Mouse (Mus musculus) gastrocnemius, adult 8-10 months (tissue): ENCODE results near the gene Gapdhs. TPM values are rescaled to one million over a fixed set of nuclear protein-coding genes. Genes with fewer than 3 reads are reported as not detected.
"Not testable (repeated sequence)": the region's sequence is repeated elsewhere in the genome, so short reads cannot be mapped to it uniquely, and the experiment has no call there.

Experiments used
- DNase-seq, 2 experiments: peaks; one replicate each; pipeline ENCODE4 v3.0.0; 2022; ENCODE audit warnings: low spot score in 2 of 2
- total RNA-seq, 4 experiments: library from RNA; stranded (reverse); gene quantifications; 2 replicates each; pipeline ENCODE4 v1.2.4; 2022

Gene Gapdhs
- total RNA-seq = not detected

GRCm38 (mm10) chr7:30743617-30744016 lies at the start of gene Gapdhs:
Gene Gapdhs (minus strand): TSS chr7:30743681.
- DNase-seq = not testable (repeated sequence)

- no peak for DNase-seq
These were observed 48.4 kb upstream of the Gapdhs start for GRCm38 (mm10) chr7:30791921-30792320.

- DNase-seq = no peak
These were observed 46.7 kb upstream of the Gapdhs start for GRCm38 (mm10) chr7:30790141-30790540.

GRCm38 (mm10) chr7:30787377-30788022 lies 44.0 kb upstream of the Gapdhs start, which contains the start of gene Krtdap:
Gene Krtdap (plus strand): TSS chr7:30787896.
- no peak for DNase-seq

- no peak for DNase-seq
These were observed 42.5 kb upstream of the Gapdhs start for GRCm38 (mm10) chr7:30785721-30786546.

- DNase-seq = no peak
These were observed 41.7 kb upstream of the Gapdhs start for GRCm38 (mm10) chr7:30785154-30785553.

- no peak for DNase-seq
These were observed 39.2 kb upstream of the Gapdhs start for GRCm38 (mm10) chr7:30782658-30783057.

GRCm38 (mm10) chr7:30781792-30782191 lies 38.3 kb upstream of the Gapdhs start:
- DNase-seq = no peak

- DNase-seq = no peak
These were observed 34.4 kb upstream of the Gapdhs start for GRCm38 (mm10) chr7:30777911-30778310.

GRCm38 (mm10) chr7:30777081-30777579 lies 33.6 kb upstream of the Gapdhs start:
- no peak for DNase-seq

GRCm38 (mm10) chr7:30776104-30776503 lies 32.6 kb upstream of the Gapdhs start:
- DNase-seq = no peak

- DNase-seq = no peak
These were observed 25.8 kb upstream of the Gapdhs start for GRCm38 (mm10) chr7:30769236-30769635.

- no peak for DNase-seq
These were observed 22.9 kb upstream of the Gapdhs start for GRCm38 (mm10) chr7:30766408-30766807.

GRCm38 (mm10) chr7:30765173-30765572 lies 21.7 kb upstream of the Gapdhs start:
- DNase-seq = no peak

- DNase-seq = no peak
These were observed 20.0 kb upstream of the Gapdhs start, which contains the start of gene Dmkn for GRCm38 (mm10) chr7:30763456-30763855. Gene Dmkn (plus strand): TSS chr7:30763756.

GRCm38 (mm10) chr7:30761769-30762352 lies 18.4 kb upstream of the Gapdhs start:
- DNase-seq = no peak

GRCm38 (mm10) chr7:30758853-30759252 lies 15.4 kb upstream of the Gapdhs start:
- no peak for DNase-seq

- no peak for DNase-seq
These were observed 13.5 kb upstream of the Gapdhs start for GRCm38 (mm10) chr7:30757001-30757400.

- no peak for DNase-seq
These were observed 7.7 kb upstream of the Gapdhs start, which contains the start of gene Sbsn for GRCm38 (mm10) chr7:30751086-30751669. Gene Sbsn (plus strand): TSS chr7:30751471.

- DNase-seq = no peak
These were observed 6.5 kb upstream of the Gapdhs start for GRCm38 (mm10) chr7:30749824-30750606.
